Mouse (Mus musculus): ENCODE results near the gene Aebp2. TPM values are rescaled to one million over a fixed set of nuclear protein-coding genes. Genes with fewer than 3 reads are reported as not detected.

Gene Aebp2
- polyA plus RNA-seq, 1 experiment: 47.9 TPM

DNA sequence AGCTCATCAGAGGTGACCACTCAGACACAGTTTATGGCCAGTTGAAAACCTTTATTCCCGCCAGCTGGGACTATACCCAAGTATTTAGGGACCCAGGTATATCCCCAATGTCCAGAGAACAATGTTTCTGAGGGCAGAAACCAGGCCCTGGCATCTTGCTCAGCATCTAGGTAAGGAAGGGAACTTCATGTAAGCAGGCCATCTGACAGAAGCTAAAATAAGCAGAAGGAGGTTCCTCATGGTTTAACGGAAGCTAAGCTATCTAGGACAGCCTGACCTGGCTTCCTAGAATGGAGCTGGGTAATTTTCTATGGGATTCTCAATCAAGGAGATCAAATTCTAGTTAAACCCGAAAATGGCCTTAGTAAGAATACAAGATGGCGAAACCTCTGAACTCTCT lies 12.9 kb upstream of the Aebp2 start:
- no peaks in the 10 kb centered on the region; the same call in 1 of the 2 replicates for H3K4me1 ChIP-seq (ENCODE audit: control insufficient read depth, insufficient read depth, low read length)
- no peaks in the 10 kb centered on the region for H3K27me3 ChIP-seq (ENCODE audit: control insufficient read depth, insufficient read depth, low read length)
- H3K27ac ChIP-seq (ENCODE audit: insufficient read depth, low read length): no peak overlapping the region
- WGBS: 75% methylated on average over 4 of the region's 4 CpGs
- no peak overlapping the region for H3K4me3 ChIP-seq (replicated peaks; ENCODE audit: insufficient read depth, low read depth, low read length)
- no peak for DNase-seq
- TF ChIP-seq POLR2A (IDR thresholded peaks at IDR 0.05; ENCODE audit: borderline replicate concordance, insufficient read depth, low read length): no peak
- TF ChIP-seq CTCF (IDR thresholded peaks at IDR 0.05; ENCODE audit: borderline replicate concordance, insufficient read depth, low read depth, low read length): no peak

GRCm38 (mm10) chr6:140610117-140610516 lies 12.3 kb upstream of the Aebp2 start:
- TF ChIP-seq CTCF (IDR thresholded peaks at IDR 0.05; ENCODE audit: borderline replicate concordance, insufficient read depth, low read depth, low read length) (no peak), POLR2A (IDR thresholded peaks at IDR 0.05; ENCODE audit: borderline replicate concordance, insufficient read depth, low read length) (no peak)
- H3K4me3 ChIP-seq (replicated peaks; ENCODE audit: insufficient read depth, low read depth, low read length): no peak overlapping the region
- H3K4me1 ChIP-seq (ENCODE audit: control insufficient read depth, insufficient read depth, low read length): no peaks in the 10 kb centered on the region; the same call in 1 of the 2 replicates
- 93% methylated on average over 5 of the region's 5 CpGs for WGBS
- H3K27me3 ChIP-seq (ENCODE audit: control insufficient read depth, insufficient read depth, low read length): no peaks in the 10 kb centered on the region
- no peak for DNase-seq
- H3K27ac ChIP-seq (ENCODE audit: insufficient read depth, low read length): no peak overlapping the region

- DNase-seq: no peak
- Histone ChIP-seq H3K4me1 (ENCODE audit: control insufficient read depth, insufficient read depth, low read length) (no peaks in the 10 kb centered on the region; the same call in 1 of the 2 replicates), H3K27me3 (ENCODE audit: control insufficient read depth, insufficient read depth, low read length) (no peaks in the 10 kb centered on the region), H3K4me3 (replicated peaks; ENCODE audit: insufficient read depth, low read depth, low read length) (no peak overlapping the region), H3K27ac (ENCODE audit: insufficient read depth, low read length) (no peak overlapping the region)
- TF ChIP-seq POLR2A (IDR thresholded peaks at IDR 0.05; ENCODE audit: borderline replicate concordance, insufficient read depth, low read length) (no peak), CTCF (IDR thresholded peaks at IDR 0.05; ENCODE audit: borderline replicate concordance, insufficient read depth, low read depth, low read length) (no peak)
- WGBS: 92% methylated on average over 4 of the region's 4 CpGs
These were observed 11.2 kb upstream of the Aebp2 start for GRCm38 (mm10) chr6:140611282-140611681.

DNA sequence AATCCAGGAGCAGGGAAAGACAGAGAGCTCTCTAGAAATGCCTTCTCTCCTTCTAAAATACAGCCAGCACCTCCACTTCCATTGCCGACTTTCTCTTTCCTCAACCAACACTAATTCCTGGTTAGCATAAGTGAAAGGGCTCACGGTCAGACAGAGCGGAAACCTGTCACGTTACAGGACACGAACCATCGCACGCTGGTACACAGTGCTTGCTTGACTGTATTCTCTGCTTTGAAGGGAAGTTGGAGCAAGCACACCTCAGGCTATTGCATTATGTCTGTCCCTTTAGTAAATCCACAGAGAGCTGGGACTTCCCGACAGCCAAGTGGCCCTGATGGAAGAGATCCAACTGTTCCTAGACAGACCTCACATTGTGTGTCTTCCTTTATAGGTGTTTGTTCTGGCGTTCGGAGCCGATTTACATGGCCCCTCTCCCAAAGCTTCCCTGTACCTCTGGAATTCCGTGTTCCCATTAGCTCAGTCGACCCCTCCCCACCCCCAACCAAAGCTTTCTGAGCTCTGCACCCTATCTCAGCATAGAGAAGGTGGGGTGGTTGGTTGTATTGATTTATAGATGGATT lies 10.5 kb upstream of the Aebp2 start:
- Histone ChIP-seq H3K27me3 (ENCODE audit: control insufficient read depth, insufficient read depth, low read length) (no peaks in the 10 kb centered on the region), H3K4me1 (ENCODE audit: control insufficient read depth, insufficient read depth, low read length) (no peaks in the 10 kb centered on the region; the same call in 1 of the 2 replicates), H3K27ac (ENCODE audit: insufficient read depth, low read length) (no peak overlapping the region), H3K4me3 (replicated peaks; ENCODE audit: insufficient read depth, low read depth, low read length) (no peak overlapping the region)
- TF ChIP-seq CTCF (IDR thresholded peaks at IDR 0.05; ENCODE audit: borderline replicate concordance, insufficient read depth, low read depth, low read length): no peak
- TF ChIP-seq POLR2A (IDR thresholded peaks at IDR 0.05; ENCODE audit: borderline replicate concordance, insufficient read depth, low read length): no peak
- no peak for DNase-seq
- WGBS: 64% methylated on average over 13 of the region's 13 CpGs

GRCm38 (mm10) chr6:140613822-140614221 lies 8.6 kb upstream of the Aebp2 start:
- TF ChIP-seq CTCF (IDR thresholded peaks at IDR 0.05; ENCODE audit: borderline replicate concordance, insufficient read depth, low read depth, low read length) (no peak), POLR2A (IDR thresholded peaks at IDR 0.05; ENCODE audit: borderline replicate concordance, insufficient read depth, low read length) (no peak)
- H3K4me3 ChIP-seq (replicated peaks; ENCODE audit: insufficient read depth, low read depth, low read length): no peak overlapping the region
- H3K4me1 ChIP-seq (ENCODE audit: control insufficient read depth, insufficient read depth, low read length): no peaks in the 10 kb centered on the region; the same call in 1 of the 2 replicates
- H3K27ac ChIP-seq (ENCODE audit: insufficient read depth, low read length): no peak overlapping the region
- WGBS: 87% methylated on average over 3 of the region's 3 CpGs
- no peaks in the 10 kb centered on the region for H3K27me3 ChIP-seq (ENCODE audit: control insufficient read depth, insufficient read depth, low read length)
- no peak for DNase-seq

GRCm38 (mm10) chr6:140614711-140615110 lies 7.8 kb upstream of the Aebp2 start:
- H3K4me3 ChIP-seq (replicated peaks; ENCODE audit: insufficient read depth, low read depth, low read length): no peak overlapping the region
- H3K4me1 ChIP-seq (ENCODE audit: control insufficient read depth, insufficient read depth, low read length): no peaks in the 10 kb centered on the region; the same call in 1 of the 2 replicates
- no peak overlapping the region for H3K27ac ChIP-seq (ENCODE audit: insufficient read depth, low read length)
- WGBS: 92% methylated on average over 11 of the region's 11 CpGs
- no peaks in the 10 kb centered on the region for H3K27me3 ChIP-seq (ENCODE audit: control insufficient read depth, insufficient read depth, low read length)
- no peak for TF ChIP-seq CTCF (IDR thresholded peaks at IDR 0.05; ENCODE audit: borderline replicate concordance, insufficient read depth, low read depth, low read length)
- no peak for TF ChIP-seq POLR2A (IDR thresholded peaks at IDR 0.05; ENCODE audit: borderline replicate concordance, insufficient read depth, low read length)
- no peak for DNase-seq

DNA sequence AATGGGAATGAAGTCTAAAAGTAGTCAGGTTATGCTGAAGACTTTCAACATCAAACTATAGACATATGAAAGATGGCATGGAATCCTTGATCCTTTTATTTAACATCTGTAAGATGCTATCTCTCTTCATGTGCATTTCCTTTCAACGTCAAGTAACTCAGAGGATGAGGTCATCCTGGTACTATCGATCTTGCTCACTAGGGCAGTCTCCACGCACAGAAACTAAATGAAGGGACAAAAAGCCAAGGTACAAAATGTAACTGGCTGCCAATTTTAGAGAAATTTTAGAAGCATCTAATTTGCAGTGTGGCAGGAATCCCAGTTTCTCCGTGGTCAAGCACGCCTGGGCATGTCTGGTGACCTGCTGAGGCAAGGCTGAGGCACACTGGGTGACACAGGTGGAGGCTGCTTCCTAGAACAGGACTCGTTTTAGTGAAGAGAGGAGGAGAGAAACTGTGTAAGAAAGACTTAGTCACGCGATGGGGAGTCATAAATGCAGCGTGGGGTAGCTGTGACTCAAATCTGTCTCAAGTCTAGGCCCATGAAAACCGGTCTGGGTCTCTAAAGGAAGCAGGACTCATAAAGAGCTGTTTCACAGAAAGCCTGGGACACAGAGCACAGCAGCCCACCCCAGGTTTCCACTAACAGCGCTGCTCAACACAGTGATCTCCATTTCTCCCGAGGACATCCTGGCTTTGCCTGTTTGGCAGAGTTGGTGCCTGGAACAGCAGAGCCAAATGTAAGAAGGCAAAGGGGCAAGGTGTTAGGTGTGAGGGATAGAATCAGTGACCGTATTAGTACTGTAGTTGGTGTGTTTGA lies 1.7 kb upstream of the Aebp2 start:
- no peak overlapping the region for H3K27ac ChIP-seq (ENCODE audit: insufficient read depth, low read length)
- TF ChIP-seq CTCF (IDR thresholded peaks at IDR 0.05; ENCODE audit: borderline replicate concordance, insufficient read depth, low read depth, low read length) (no peak), POLR2A (IDR thresholded peaks at IDR 0.05; ENCODE audit: borderline replicate concordance, insufficient read depth, low read length) (no peak)
- no peaks in the 10 kb centered on the region for H3K4me1 ChIP-seq (ENCODE audit: control insufficient read depth, insufficient read depth, low read length)
- WGBS: 50% methylated on average over 13 of the region's 13 CpGs
- no peak overlapping the region for H3K4me3 ChIP-seq (replicated peaks; ENCODE audit: insufficient read depth, low read depth, low read length)
- no peaks in the 10 kb centered on the region for H3K27me3 ChIP-seq (ENCODE audit: control insufficient read depth, insufficient read depth, low read length)
- DNase-seq: no peak

GRCm38 (mm10) chr6:140621622-140622021 lies 841 bp upstream of the Aebp2 start:
- TF ChIP-seq POLR2A (IDR thresholded peaks at IDR 0.05; ENCODE audit: borderline replicate concordance, insufficient read depth, low read length) (no peak), CTCF (IDR thresholded peaks at IDR 0.05; ENCODE audit: borderline replicate concordance, insufficient read depth, low read depth, low read length) (no peak)
- Histone ChIP-seq H3K4me3 (replicated peaks; ENCODE audit: insufficient read depth, low read depth, low read length) (no peak overlapping the region), H3K27ac (ENCODE audit: insufficient read depth, low read length) (no peak overlapping the region), H3K4me1 (ENCODE audit: control insufficient read depth, insufficient read depth, low read length) (no peaks in the 10 kb centered on the region), H3K27me3 (ENCODE audit: control insufficient read depth, insufficient read depth, low read length) (no peaks in the 10 kb centered on the region)
- no peak for DNase-seq
- WGBS: 93% methylated on average over 1 of the region's 1 CpGs
